Mouse (Mus musculus) heart, embryonic 15.5 days (tissue): ENCODE results near the gene Wwox. TPM values are rescaled to one million over a fixed set of nuclear protein-coding genes. Genes with fewer than 3 reads are reported as not detected.

Experiments
- ATAC-seq: fragments of 200-750 bp; cut with Nextera tagmentation; replicated peaks from 2 replicates; pipeline ENCODE4 v1.8.0; 2017; ENCODE audit warnings: low read depth, moderate TSS enrichment; ENCODE audit not compliant: insufficient number of reproducible peaks, insufficient read depth, low FRiP score
- H3K27ac ChIP-seq: fragments of 300-500 bp; sonication (generic); 2 replicates; pipeline ENCODE4 v1.5.1; 2015; ENCODE audit warnings: mild to moderate bottlenecking, inconsistent platforms
- H3K27me3 ChIP-seq: fragments of 300-500 bp; sonication (generic); 2 replicates; pipeline ENCODE4 v1.6.1; 2015; ENCODE audit warnings: inconsistent platforms
- H3K36me3 ChIP-seq: fragments of 300-500 bp; sonication (generic); 2 replicates; pipeline ENCODE4 v1.6.1; 2015; ENCODE audit warnings: mild to moderate bottlenecking, inconsistent platforms
- H3K4me1 ChIP-seq: fragments of 300-500 bp; sonication (generic); replicated peaks from 2 replicates; pipeline ENCODE4 v1.6.1; 2015; ENCODE audit warnings: inconsistent platforms
- H3K4me2 ChIP-seq: fragments of 300-500 bp; sonication (generic); 2 replicates; pipeline ENCODE4 v1.6.1; 2015; ENCODE audit warnings: inconsistent platforms, mild to moderate bottlenecking, moderate library complexity
- H3K4me3 ChIP-seq: fragments of 300-500 bp; sonication (generic); 2 replicates; pipeline ENCODE4 v1.5.1; 2015; ENCODE audit warnings: mild to moderate bottlenecking, inconsistent platforms
- H3K9ac ChIP-seq: fragments of 300-500 bp; sonication (generic); 2 replicates; pipeline ENCODE4 v1.6.1; 2015; ENCODE audit warnings: mild to moderate bottlenecking, inconsistent platforms
- H3K9me3 ChIP-seq: fragments of 300-500 bp; sonication (generic); replicated peaks from 2 replicates; pipeline ENCODE4 v1.6.1; 2016; ENCODE audit warnings: inconsistent platforms
- WGBS: fragments of 180-500 bp; shearing (Covaris S2); methylation state at CpG from one replicate; pipeline ENCODE4 v1.1.7; 2015; ENCODE audit warnings: mixed read lengths; 5-methylcytosine and 5-hydroxymethylcytosine counted together
- polyA plus RNA-seq: library from polyadenylated mRNA; unstranded; fragments of >200 nt; fragmentation: Nextera tagmentation; extraction: Ambion mirVana; gene quantifications from 2 replicates; pipeline ENCODE4 v1.2.1, GENCODE M21; 2015

Gene Wwox
- polyA plus RNA-seq, 1 experiment from 2014 or later = 10.9 TPM

DNA sequence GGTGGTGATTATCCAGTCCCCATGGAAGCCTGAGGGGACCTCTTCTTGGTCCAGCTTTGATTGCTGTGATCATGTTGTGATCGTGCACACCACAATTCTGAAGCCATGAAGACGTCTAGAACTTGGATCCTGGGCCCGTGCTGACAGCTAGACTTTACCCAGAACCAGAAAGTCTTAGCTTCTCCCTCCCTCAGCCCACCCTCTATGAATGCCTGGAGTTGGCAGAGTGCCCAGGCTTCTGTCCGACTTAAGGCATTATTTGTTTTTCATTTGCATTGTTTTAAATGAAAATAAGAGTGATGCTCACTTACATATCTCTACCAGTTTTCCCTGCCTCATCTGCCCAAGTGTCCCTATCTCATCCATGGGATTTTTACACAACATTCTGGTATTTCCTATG, 937.9 kb downstream of the Wwox start:
- H3K4me1 ChIP-seq = peaks cover 41% of the 10 kb centered on the region
- no peak overlapping the region for H3K4me2 ChIP-seq
- H3K27ac ChIP-seq = no peak overlapping the region
- no peaks in the 10 kb centered on the region for H3K36me3 ChIP-seq
- no peaks in the 10 kb centered on the region for H3K27me3 ChIP-seq
- ATAC-seq = no peak
- H3K9ac ChIP-seq = no peak overlapping the region
- WGBS = 20% methylated on average over 4 of the region's 4 CpGs
- H3K9me3 ChIP-seq = no peaks in the 10 kb centered on the region
- H3K4me3 ChIP-seq = no peak overlapping the region

GRCm38 (mm10) chr8:115380017-115380416, 940.6 kb downstream of the Wwox start:
- WGBS = 61% methylated on average over 4 of the region's 4 CpGs

DNA sequence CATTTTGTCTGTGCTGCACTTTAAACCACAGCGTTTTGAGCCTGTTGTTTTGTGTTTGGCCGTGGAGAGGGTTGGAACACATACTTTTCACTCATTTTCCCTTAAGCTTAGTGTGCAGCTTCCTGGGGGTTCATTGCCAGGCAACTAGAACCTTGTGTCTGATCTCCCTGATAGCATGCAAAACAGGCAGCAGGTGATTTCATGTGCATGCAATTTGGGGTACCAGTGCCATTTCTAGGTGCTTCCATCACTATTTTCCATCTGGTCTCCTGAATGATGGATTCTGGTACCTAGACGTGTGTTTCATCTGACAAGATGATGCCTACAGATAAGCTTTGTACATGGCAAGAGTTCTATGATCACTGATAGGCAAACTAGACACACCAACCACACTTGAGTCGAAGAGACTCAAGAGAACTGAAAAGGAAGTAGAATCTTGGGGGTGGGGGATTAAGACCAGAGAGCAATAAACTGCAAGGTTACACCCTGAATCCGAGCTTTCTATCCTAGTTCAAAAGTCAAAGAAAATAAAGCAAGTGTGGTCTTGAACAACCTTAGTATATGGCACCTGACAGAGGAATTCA, 951.6 kb downstream of the Wwox start:
- H3K9me3 ChIP-seq = no peaks in the 10 kb centered on the region
- H3K4me2 ChIP-seq = no peak overlapping the region
- no peaks in the 10 kb centered on the region for H3K36me3 ChIP-seq
- H3K4me1 ChIP-seq = no peaks in the 10 kb centered on the region
- H3K9ac ChIP-seq = no peak overlapping the region
- no peak overlapping the region for H3K27ac ChIP-seq
- H3K27me3 ChIP-seq = no peaks in the 10 kb centered on the region
- WGBS = 83% methylated on average over 5 of the region's 5 CpGs
- no peak for ATAC-seq
- H3K4me3 ChIP-seq = no peak overlapping the region

More at GRCm38 (mm10) chr8:115380017-115380416, 940.6 kb downstream of the Wwox start:
- no peaks in the 10 kb centered on the region for H3K36me3 ChIP-seq
- H3K9ac ChIP-seq = no peak overlapping the region
- H3K4me2 ChIP-seq = no peak overlapping the region
- peaks cover 28% of the 10 kb centered on the region for H3K4me1 ChIP-seq
- H3K4me3 ChIP-seq = no peak overlapping the region
- H3K27me3 ChIP-seq = no peaks in the 10 kb centered on the region; the same call in 1 of the 2 replicates
- H3K9me3 ChIP-seq = no peaks in the 10 kb centered on the region
- no peak overlapping the region for H3K27ac ChIP-seq
- no peak for ATAC-seq

GRCm38 (mm10) chr8:115395840-115396239, 956.4 kb downstream of the Wwox start:
- ATAC-seq = no peak
- 67% methylated on average over 5 of the region's 5 CpGs for WGBS
- H3K36me3 ChIP-seq = no peaks in the 10 kb centered on the region
- no peaks in the 10 kb centered on the region for H3K9me3 ChIP-seq
- H3K4me3 ChIP-seq = no peak overlapping the region
- no peak overlapping the region for H3K4me2 ChIP-seq
- no peaks in the 10 kb centered on the region for H3K27me3 ChIP-seq
- H3K27ac ChIP-seq = no peak overlapping the region
- no peak overlapping the region for H3K9ac ChIP-seq
- H3K4me1 ChIP-seq = no peaks in the 10 kb centered on the region

DNA sequence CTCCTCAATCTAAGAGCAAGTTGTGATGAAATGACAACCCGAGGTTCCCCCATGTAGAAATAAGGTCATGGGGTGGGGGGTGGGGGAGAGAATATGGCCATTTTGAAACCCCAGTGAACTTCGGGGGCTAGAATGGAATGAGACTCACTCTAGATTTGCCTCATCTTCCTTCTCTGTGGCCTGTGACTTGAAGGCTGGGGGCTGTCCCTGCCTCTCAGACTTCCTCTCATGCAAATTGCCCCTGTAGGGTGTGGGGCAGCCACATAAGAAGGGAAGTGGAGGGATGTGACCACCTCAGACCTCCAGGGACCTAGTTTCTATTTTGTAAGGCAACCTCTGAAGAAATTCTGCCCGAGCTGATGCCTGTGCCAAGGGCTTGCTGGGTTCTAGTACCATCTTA, 958.5 kb downstream of the Wwox start:
- ATAC-seq = no peak
- Histone ChIP-seq H3K27me3 (peaks cover under 1% of the 10 kb centered on the region; the same call in 1 of the 2 replicates), H3K4me2 (no peak overlapping the region), H3K9me3 (no peaks in the 10 kb centered on the region), H3K4me1 (no peaks in the 10 kb centered on the region), H3K36me3 (no peaks in the 10 kb centered on the region), H3K27ac (no peak overlapping the region), H3K4me3 (no peak overlapping the region), H3K9ac (no peak overlapping the region)
- 72% methylated on average over 3 of the region's 3 CpGs for WGBS

DNA sequence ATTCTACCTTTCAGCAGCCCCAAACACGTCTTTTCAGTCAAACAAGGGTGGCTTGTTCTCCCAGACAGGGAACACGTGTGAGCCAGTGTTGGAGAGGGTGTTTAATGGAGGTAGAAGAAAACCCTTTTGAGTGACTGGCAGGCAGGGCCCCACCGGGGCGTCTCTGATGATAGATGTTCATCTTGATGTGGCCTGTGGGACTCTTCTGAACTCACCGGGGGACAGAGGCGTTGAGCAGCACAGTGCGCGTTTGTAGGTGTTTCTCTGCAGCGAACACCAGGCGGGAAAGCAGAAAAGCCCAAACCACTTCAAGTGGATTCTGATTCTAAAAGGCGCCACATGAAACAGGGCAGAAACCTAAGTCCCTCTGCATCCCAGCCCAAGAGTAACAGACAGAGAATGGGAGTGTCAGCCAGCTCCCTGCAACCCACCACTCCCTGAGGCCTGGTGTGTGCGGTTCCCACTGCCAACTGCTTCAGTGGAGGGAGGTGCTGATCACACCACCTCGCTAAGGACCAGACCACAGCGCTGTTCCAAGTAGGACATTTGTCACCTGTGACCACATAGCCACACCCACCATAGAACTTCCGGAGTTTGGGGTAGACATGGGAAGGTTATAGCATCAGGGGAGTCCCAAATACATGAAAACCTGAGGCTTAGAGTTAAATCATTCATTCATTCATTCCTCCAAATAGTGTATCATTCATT, 960.7 kb downstream of the Wwox start:
- H3K9me3 ChIP-seq = no peaks in the 10 kb centered on the region
- peaks cover 3% of the 10 kb centered on the region; the same call in 1 of the 2 replicates for H3K27me3 ChIP-seq
- H3K4me3 ChIP-seq = no peak overlapping the region
- H3K9ac ChIP-seq = no peak overlapping the region
- no peak overlapping the region for H3K27ac ChIP-seq
- no peak for ATAC-seq
- no peaks in the 10 kb centered on the region for H3K4me1 ChIP-seq
- no peak overlapping the region for H3K4me2 ChIP-seq
- no peaks in the 10 kb centered on the region for H3K36me3 ChIP-seq
- WGBS = 58% methylated on average over 15 of the region's 15 CpGs

Other genes with a start within 250 kb of the Wwox start
- gene Vat1l, start 234.0 kb upstream of the Wwox start, polyA plus RNA-seq = 0.40 and 1.3 TPM in 2 replicates
- not detected in 2 replicates for gene Clec3a, start 21.6 kb upstream of the Wwox start, polyA plus RNA-seq